In the genomic region with DNA sequence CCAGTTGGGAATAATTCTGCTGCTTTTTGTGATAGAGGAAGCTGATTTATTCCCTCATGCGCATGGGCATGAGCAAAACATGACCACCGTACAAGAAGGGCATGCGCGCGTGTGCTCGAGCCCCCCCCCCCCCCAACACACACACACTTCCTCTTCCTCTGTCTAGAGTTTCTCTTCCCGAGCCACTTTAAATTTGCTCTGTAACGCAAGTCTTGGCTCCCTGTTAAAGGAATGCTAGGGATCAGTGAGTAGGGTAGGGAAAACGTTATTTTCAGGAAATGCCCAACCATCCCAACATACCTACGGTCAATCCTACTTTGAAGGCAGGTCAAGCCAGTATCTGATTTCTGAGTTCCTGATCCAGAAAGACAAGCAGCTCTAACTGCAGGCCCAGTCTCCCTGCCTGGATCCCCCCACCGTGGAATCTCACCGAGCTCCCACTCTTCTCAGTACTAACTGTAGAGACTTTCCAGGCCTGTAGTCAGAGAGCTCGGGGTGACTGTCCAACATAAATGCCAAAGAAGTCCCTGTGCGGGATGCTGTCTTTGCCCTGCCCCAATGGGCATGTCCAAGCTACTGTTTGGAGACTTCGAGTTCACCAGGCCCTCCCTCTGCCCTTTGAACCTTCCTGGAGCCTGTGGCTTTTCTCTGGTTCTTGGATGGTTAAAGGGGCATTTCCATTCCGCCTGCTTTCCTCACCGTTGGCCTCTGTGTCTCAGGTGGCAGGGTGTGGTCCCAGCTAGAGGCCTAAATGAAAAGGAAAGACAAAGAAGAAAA, we compare ENCODE assay signal across 9 mouse cellular contexts. TPM values are rescaled to one million over a fixed set of nuclear protein-coding genes. Genes with fewer than 3 reads are reported as not detected.
DNase-seq lines count a peak whose midpoint lies in the region; ATAC-seq and TF ChIP-seq lines count a peak whose summit lies in the region.
"Had no signal": no experiment of that assay in that cellular context is flagged by ENCODE, and none has a peak within 500 bp of the region (broad histone marks: within the 10 kb centered on the region; RNA-seq: fewer than 3 reads in every experiment).

No protein-coding gene starts in this region.

- ATAC-seq in lung, embryonic 16.5 days (ENCODE audit: low read depth) = no peak
- ATAC-seq in embryonic facial prominence, embryonic 15.5 days (ENCODE audit: insufficient number of reproducible peaks, low FRiP score, low TSS enrichment, low read depth) = peak; percentile 22; the same call in 1 of the 2 replicates
- ATAC-seq in limb, embryonic 14.5 days (ENCODE audit: low FRiP score, low read depth) = 0 out of 2 replicates have a peak, but pooled peaks have one; percentile 9
- no peak for ATAC-seq in forebrain, embryonic 13.5 days

- WGBS in lung, embryonic 16.5 days = 69% methylated on average over 17 of the region's 17 CpGs
- WGBS in embryonic facial prominence, embryonic 15.5 days = 59% methylated on average over 17 of the region's 17 CpGs
- WGBS in limb, embryonic 14.5 days = 73% methylated on average over 17 of the region's 17 CpGs
- 81% methylated on average over 17 of the region's 17 CpGs for WGBS in forebrain, embryonic 13.5 days

- TF ChIP-seq POLR2A in limb, embryonic 14.5 days (IDR thresholded peaks at IDR 0.05; ENCODE audit: borderline replicate concordance, extremely low read depth, insufficient read depth, insufficient read length) = no peak

- H3K27me3 ChIP-seq in lung, embryonic 16.5 days (ENCODE audit: control insufficient read depth, insufficient read depth, low read depth, low read length) = no peaks in the 10 kb centered on the region
- H3K27me3 ChIP-seq in embryonic facial prominence, embryonic 15.5 days = no peaks in the 10 kb centered on the region
- no peaks in the 10 kb centered on the region for H3K27me3 ChIP-seq in limb, embryonic 14.5 days (ENCODE audit: control insufficient read depth, insufficient read depth, low read length)
- no peaks in the 10 kb centered on the region for H3K27me3 ChIP-seq in forebrain, embryonic 13.5 days
- H3K27me3 ChIP-seq: limb, embryonic 15.5 days had no signal

- no peak overlapping the region for H3K27ac ChIP-seq in lung, embryonic 16.5 days (ENCODE audit: low read length)
- H3K27ac ChIP-seq in embryonic facial prominence, embryonic 15.5 days (replicated peaks) = 0 out of 2 replicates have a peak overlapping the region, but pooled peaks have one; percentile 17
- no peak overlapping the region for H3K27ac ChIP-seq in limb, embryonic 14.5 days (replicated peaks; ENCODE audit: low read depth, low read length)
- no peak overlapping the region for H3K27ac ChIP-seq in forebrain, embryonic 13.5 days

- no peak overlapping the region for H3K9ac ChIP-seq in lung, embryonic 16.5 days (ENCODE audit: low read length)
- H3K9ac ChIP-seq in embryonic facial prominence, embryonic 15.5 days = no peak overlapping the region
- no peak overlapping the region for H3K9ac ChIP-seq in limb, embryonic 14.5 days (ENCODE audit: low read depth, low read length, severe bottlenecking)
- H3K9ac ChIP-seq in forebrain, embryonic 13.5 days = no peak overlapping the region
- H3K9ac ChIP-seq: limb, embryonic 15.5 days had no signal

- no peak for DNase-seq in lung, postnatal 36 days
- DNase-seq in limb, embryonic 14.5 days (ENCODE audit: low spot score) = no peak
- peak; percentile 33 for DNase-seq in thymus, postnatal 14 days
- DNase-seq in Muller cell, postnatal 12 days (ENCODE audit: inconsistent ontology term) = no peak
- no peak for DNase-seq in left cerebral cortex, adult 11 months (ENCODE audit: low spot score)

- peak overlapping the region; percentile 9 for H3K4me2 ChIP-seq in lung, embryonic 16.5 days (ENCODE audit: low read depth, low read length)
- H3K4me2 ChIP-seq in embryonic facial prominence, embryonic 15.5 days (replicated peaks) = peak overlapping the region; percentile 21
- no peak overlapping the region for H3K4me2 ChIP-seq in limb, embryonic 14.5 days (replicated peaks; ENCODE audit: low read depth, low read length, severe bottlenecking)
- no peak overlapping the region for H3K4me2 ChIP-seq in forebrain, embryonic 13.5 days
- H3K4me2 ChIP-seq: limb, embryonic 15.5 days had no signal

- no peaks in the 10 kb centered on the region for H3K9me3 ChIP-seq in lung, embryonic 16.5 days (ENCODE audit: control insufficient read depth, low read length)
- no peaks in the 10 kb centered on the region for H3K9me3 ChIP-seq in embryonic facial prominence, embryonic 15.5 days (replicated peaks)
- H3K9me3 ChIP-seq in limb, embryonic 14.5 days (ENCODE audit: control insufficient read depth, low read length) = no peaks in the 10 kb centered on the region
- no peaks in the 10 kb centered on the region for H3K9me3 ChIP-seq in forebrain, embryonic 13.5 days (replicated peaks)
- H3K9me3 ChIP-seq: limb, embryonic 15.5 days had no signal

- H3K4me1 ChIP-seq in lung, embryonic 16.5 days (replicated peaks; ENCODE audit: control insufficient read depth, insufficient read depth, low read length) = no peaks in the 10 kb centered on the region
- H3K4me1 ChIP-seq in embryonic facial prominence, embryonic 15.5 days = peaks cover 6% of the 10 kb centered on the region; the same call in 1 of the 2 replicates
- no peaks in the 10 kb centered on the region for H3K4me1 ChIP-seq in limb, embryonic 14.5 days (ENCODE audit: control insufficient read depth, insufficient read depth, low read length)
- H3K4me1 ChIP-seq in forebrain, embryonic 13.5 days = no peaks in the 10 kb centered on the region

- H3K4me3 ChIP-seq in lung, embryonic 16.5 days (ENCODE audit: low read length) = no peak overlapping the region
- H3K4me3 ChIP-seq in embryonic facial prominence, embryonic 15.5 days (replicated peaks) = 0 out of 2 replicates have a peak overlapping the region, but pooled peaks have one; percentile 8
- H3K4me3 ChIP-seq in limb, embryonic 14.5 days (replicated peaks; ENCODE audit: low read length) = no peak overlapping the region
- no peak overlapping the region for H3K4me3 ChIP-seq in forebrain, embryonic 13.5 days
- H3K4me3 ChIP-seq: limb, embryonic 15.5 days had no signal

- no peaks in the 10 kb centered on the region for H3K36me3 ChIP-seq in lung, embryonic 16.5 days (ENCODE audit: control insufficient read depth, insufficient read depth, low read length)
- H3K36me3 ChIP-seq in embryonic facial prominence, embryonic 15.5 days = no peaks in the 10 kb centered on the region
- H3K36me3 ChIP-seq in limb, embryonic 14.5 days (ENCODE audit: control insufficient read depth, insufficient read depth, low read length) = no peaks in the 10 kb centered on the region
- H3K36me3 ChIP-seq in forebrain, embryonic 13.5 days (ENCODE audit: poor library complexity, severe bottlenecking) = no peaks in the 10 kb centered on the region
- H3K36me3 ChIP-seq: limb, embryonic 15.5 days had no signal

RNA-seq across cellular contexts. Expression of gene Epcam, which starts 33.3 kb away (rescaled TPM):
- 356 TPM in 2 replicates for polyA plus RNA-seq in lung, embryonic 16.5 days (2015; fragmentation: Nextera tagmentation; extraction: Ambion mirVana)
- 127 and 138 TPM in 2 replicates for polyA plus RNA-seq in embryonic facial prominence, embryonic 15.5 days (2015; fragmentation: Nextera tagmentation; extraction: Ambion mirVana)
- 27.3 and 34.9 TPM in 2 replicates for polyA plus RNA-seq in limb, embryonic 14.5 days (2012; rRNA removed)
- polyA plus RNA-seq in limb, embryonic 14.5 days (2014; fragmentation: Nextera tagmentation; extraction: Ambion mirVana) = 71.3 and 74.3 TPM in 2 replicates
- polyA plus RNA-seq in forebrain, embryonic 13.5 days (2015; fragmentation: Nextera tagmentation; extraction: Ambion mirVana) = 4.0 and 5.2 TPM in 2 replicates

Comparison
In these comparisons a context has a peak if more than half of its experiments do, and no peak if none do; other contexts are left out.
1. ATAC-seq: peak in embryonic facial prominence, embryonic 15.5 days (single experiment) and limb, embryonic 14.5 days (single experiment); none in lung, embryonic 16.5 days (single experiment) and forebrain, embryonic 13.5 days (single experiment).
2. H3K4me2 ChIP-seq: peak in lung, embryonic 16.5 days (single experiment) and embryonic facial prominence, embryonic 15.5 days (single experiment); none in limb, embryonic 14.5 days (single experiment) and forebrain, embryonic 13.5 days (single experiment).